Mouse (Mus musculus) kidney, adult 2 months (tissue): ENCODE measurements around the gene Fam102b.

ENCODE experiments used
- CTCF ChIP-seq: fragments of 200-500 bp; conservative IDR thresholded peaks from 2 replicates; pipeline ENCODE4 v1.5.1; 2011; ENCODE audit warnings: low read depth, mild to moderate bottlenecking, control low read depth, low read length, moderate library complexity, mixed read lengths; ENCODE audit not compliant: insufficient read depth, insufficient read length
- POLR2A ChIP-seq: fragments of 200-500 bp; IDR thresholded peaks from one replicate; pipeline ENCODE4 v1.6.1; 2011; ENCODE audit warnings: low read depth, low read length, control low read depth

- no peak for TF ChIP-seq POLR2A
- TF ChIP-seq CTCF = no peak
Measured at GRCm38 (mm10) chr3:108973980-108974660, 53.3 kb downstream of the Fam102b start.
